Mouse (Mus musculus): ENCODE results near the gene H2afy2. TPM values are rescaled to one million over a fixed set of nuclear protein-coding genes. Genes with fewer than 3 reads are reported as not detected.

The H2afy2 gene
- total RNA-seq (2021): 10 to 100 TPM; 12.8 to 14.6 TPM
- long read RNA-seq, transcript H2afy2-201 (9 exons, 2,175 nt): major isoform, 14 of 14 reads
- long read RNA-seq, partial matches to known transcripts: 0 of 14 reads
- long read RNA-seq, other reads (novel, unspliced or antisense): 0 of 14 reads

GRCm38 (mm10) chr10:61783621-61784251 is at the start of gene H2afy2:
Gene H2afy2, minus strand, starts transcription at chr10:61784147.
- peak; percentile 54 to 65 for DNase-seq (ENCODE audit: low spot score in 2 of 2)

- no peak for DNase-seq (ENCODE audit: low spot score in 2 of 2)
Measured at GRCm38 (mm10) chr10:61832713-61833112, 48.8 kb upstream of the H2afy2 start.

- DNase-seq (ENCODE audit: low spot score in 2 of 2): no peak
Measured at GRCm38 (mm10) chr10:61831741-61832140, 47.8 kb upstream of the H2afy2 start.

- DNase-seq (ENCODE audit: low spot score in 2 of 2): no peak
Measured at GRCm38 (mm10) chr10:61831251-61831650, 47.3 kb upstream of the H2afy2 start.

- no peak for DNase-seq (ENCODE audit: low spot score in 2 of 2)
Measured at GRCm38 (mm10) chr10:61830817-61831216, 46.9 kb upstream of the H2afy2 start.

- DNase-seq (ENCODE audit: low spot score in 2 of 2): no peak
Measured at GRCm38 (mm10) chr10:61829046-61829445, 45.1 kb upstream of the H2afy2 start.

- no peak for DNase-seq (ENCODE audit: low spot score in 2 of 2)
Measured at GRCm38 (mm10) chr10:61827950-61828936, 44.3 kb upstream of the H2afy2 start.

GRCm38 (mm10) chr10:61826753-61827435 is 42.9 kb upstream of the H2afy2 start:
- DNase-seq (ENCODE audit: low spot score in 2 of 2): no peak

- DNase-seq (ENCODE audit: low spot score in 2 of 2): no peak
Measured at GRCm38 (mm10) chr10:61825979-61826752, 42.2 kb upstream of the H2afy2 start.

GRCm38 (mm10) chr10:61825536-61825935 is 41.6 kb upstream of the H2afy2 start:
- no peak for DNase-seq (ENCODE audit: low spot score in 2 of 2)

GRCm38 (mm10) chr10:61823731-61824115 is 39.8 kb upstream of the H2afy2 start:
- DNase-seq (ENCODE audit: low spot score in 2 of 2): no peak

GRCm38 (mm10) chr10:61822968-61823730 is 39.2 kb upstream of the H2afy2 start:
- DNase-seq (ENCODE audit: low spot score in 2 of 2): no peak

GRCm38 (mm10) chr10:61820050-61820449 is 36.1 kb upstream of the H2afy2 start:
- no peak for DNase-seq (ENCODE audit: low spot score in 2 of 2)

GRCm38 (mm10) chr10:61811987-61812386 is 28.0 kb upstream of the H2afy2 start:
- DNase-seq (ENCODE audit: low spot score in 2 of 2): no peak

- DNase-seq (ENCODE audit: low spot score in 2 of 2): peak in 1 of 2 experiments; percentile 45
Measured at GRCm38 (mm10) chr10:61798133-61798576, 14.2 kb upstream of the H2afy2 start.

GRCm38 (mm10) chr10:61795458-61795857 is 11.5 kb upstream of the H2afy2 start:
- DNase-seq (ENCODE audit: low spot score in 2 of 2): no peak

GRCm38 (mm10) chr10:61794971-61795370 is 11.0 kb upstream of the H2afy2 start:
- DNase-seq (ENCODE audit: low spot score in 2 of 2): no peak

- DNase-seq (ENCODE audit: low spot score in 2 of 2): no peak
Measured at GRCm38 (mm10) chr10:61793015-61793414, 9.1 kb upstream of the H2afy2 start.

- DNase-seq (ENCODE audit: low spot score in 2 of 2): no peak
Measured at GRCm38 (mm10) chr10:61788499-61788898, 4.6 kb upstream of the H2afy2 start.
